ENCODE assay signal across 8 mouse cellular contexts in the genomic region with DNA sequence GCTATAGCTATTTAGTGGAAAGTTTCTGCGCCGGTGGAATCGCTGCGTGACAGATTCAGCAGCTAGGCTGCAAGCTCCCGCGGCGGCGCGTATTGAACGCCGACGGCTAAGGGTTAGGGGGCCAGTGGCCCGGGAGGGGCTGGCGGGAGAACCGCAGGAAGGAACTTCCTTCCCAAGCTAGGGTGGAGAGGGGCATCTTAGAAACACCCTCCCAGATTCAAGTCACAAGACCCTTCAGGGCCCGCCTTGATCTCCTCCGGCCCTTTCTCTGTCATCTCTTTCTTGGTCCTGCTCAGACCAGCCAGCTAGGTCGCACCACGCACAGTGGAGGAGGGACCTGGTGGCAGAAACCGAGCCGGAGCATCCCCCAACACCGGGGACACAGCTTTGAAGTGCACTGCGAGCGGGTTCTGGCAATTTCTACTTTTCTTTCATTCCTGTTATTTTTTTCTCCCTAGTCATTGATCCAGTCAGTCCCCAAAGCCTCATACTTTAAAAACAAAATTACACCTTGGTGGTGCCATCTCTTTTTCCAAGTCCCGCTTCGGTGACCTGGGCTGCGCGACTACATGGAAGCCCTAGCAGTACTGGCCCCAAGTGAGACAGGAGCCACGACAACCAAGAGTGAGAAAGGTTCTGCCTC. TPM values are rescaled to one million over a fixed set of nuclear protein-coding genes. Genes with fewer than 3 reads are reported as not detected.
A peak's percentile ranks its signal among the peaks of the same experiment; 100 is the strongest.
DNase-seq lines count a peak whose midpoint lies in the region; ATAC-seq and TF ChIP-seq lines count a peak whose summit lies in the region.

No protein-coding gene starts in this region.

- no peak for TF ChIP-seq POLR2A in ES-Bruce4 (IDR thresholded peaks at IDR 0.05; ENCODE audit: insufficient read depth, low read length)
- 0 out of 2 replicates have a peak, but pooled peaks have one; percentile 10 for TF ChIP-seq POLR2A in embryonic fibroblast, embryonic 13.5 days (IDR thresholded peaks at IDR 0.05; ENCODE audit: low read depth, low read length)

- no peak for TF ChIP-seq EP300 in ES-Bruce4 (IDR thresholded peaks at IDR 0.05; ENCODE audit: insufficient read depth, low read depth, low read length)

- no peaks in the 10 kb centered on the region for H3K9me3 ChIP-seq in ES-Bruce4 (replicated peaks; ENCODE audit: control insufficient read depth, insufficient read depth, low read length, poor library complexity, severe bottlenecking)
- no peaks in the 10 kb centered on the region for H3K9me3 ChIP-seq in hindbrain, embryonic 14.5 days (ENCODE audit: control insufficient read depth, low read length)
- H3K9me3 ChIP-seq in lung, embryonic 16.5 days (ENCODE audit: control insufficient read depth, low read length), result no peaks in the 10 kb centered on the region
- H3K9me3 ChIP-seq in stomach, embryonic 14.5 days (ENCODE audit: control insufficient read depth, low read depth, low read length), result no peaks in the 10 kb centered on the region

- peak overlapping the region; percentile 51 for H3K9ac ChIP-seq in ES-Bruce4 (ENCODE audit: low read depth, poor library complexity, severe bottlenecking)
- H3K9ac ChIP-seq in hindbrain, embryonic 14.5 days, result peak overlapping the region; percentile 66
- H3K9ac ChIP-seq in lung, embryonic 16.5 days (ENCODE audit: low read length), result peak overlapping the region; percentile 92
- peak overlapping the region; percentile 50 for H3K9ac ChIP-seq in stomach, embryonic 14.5 days (replicated peaks; ENCODE audit: low read depth, low read length)

- no peaks in the 10 kb centered on the region for H3K36me3 ChIP-seq in ES-Bruce4 (ENCODE audit: control insufficient read depth, insufficient read depth, low read length, poor library complexity, severe bottlenecking)
- no peaks in the 10 kb centered on the region for H3K36me3 ChIP-seq in hindbrain, embryonic 14.5 days (replicated peaks; ENCODE audit: control insufficient read depth, insufficient read depth)
- H3K36me3 ChIP-seq in lung, embryonic 16.5 days (ENCODE audit: control insufficient read depth, insufficient read depth, low read length), result no peaks in the 10 kb centered on the region
- H3K36me3 ChIP-seq in stomach, embryonic 14.5 days (ENCODE audit: control insufficient read depth, insufficient read depth, low read length), result no peaks in the 10 kb centered on the region

- TF ChIP-seq CTCF in ES-Bruce4 (IDR thresholded peaks at IDR 0.05; ENCODE audit: low read depth, low read length), result no peak
- no peak for TF ChIP-seq CTCF in embryonic fibroblast, embryonic 13.5 days (IDR thresholded peaks at IDR 0.05; ENCODE audit: borderline replicate concordance, insufficient read depth, low read length)

- peak; percentile 52 for ATAC-seq in hindbrain, embryonic 14.5 days (ENCODE audit: low FRiP score)
- ATAC-seq in lung, embryonic 16.5 days (ENCODE audit: low read depth), result peak; percentile 30
- peak; percentile 42; the same call in 1 of the 2 replicates for ATAC-seq in stomach, embryonic 14.5 days (ENCODE audit: insufficient number of reproducible peaks, insufficient read depth, low FRiP score, low read depth)
- ATAC-seq in monocyte, adult 5-6 weeks (replicated peaks; ENCODE audit: insufficient number of reproducible peaks, low FRiP score, low TSS enrichment, poor library complexity, severe bottlenecking), result no peak

- no peaks in the 10 kb centered on the region for H3K4me1 ChIP-seq in ES-Bruce4 (ENCODE audit: control insufficient read depth, insufficient read depth, low read length)
- no peaks in the 10 kb centered on the region for H3K4me1 ChIP-seq in embryonic fibroblast, embryonic 13.5 days (ENCODE audit: control insufficient read depth, insufficient read depth, low read length)
- H3K4me1 ChIP-seq in hindbrain, embryonic 14.5 days (replicated peaks; ENCODE audit: control insufficient read depth, insufficient read depth, low read length), result peaks cover 31% of the 10 kb centered on the region
- H3K4me1 ChIP-seq in lung, embryonic 16.5 days (replicated peaks; ENCODE audit: control insufficient read depth, insufficient read depth, low read length), result peaks cover 17% of the 10 kb centered on the region; the same call in 1 of the 2 replicates
- H3K4me1 ChIP-seq in stomach, embryonic 14.5 days (ENCODE audit: control insufficient read depth, insufficient read depth, low read length), result peaks cover 17% of the 10 kb centered on the region; the same call in 1 of the 2 replicates

- no peak overlapping the region for H3K27ac ChIP-seq in ES-Bruce4 (ENCODE audit: insufficient read depth, low read length)
- H3K27ac ChIP-seq in embryonic fibroblast, embryonic 13.5 days (ENCODE audit: insufficient read depth, low read length), result no peak overlapping the region
- H3K27ac ChIP-seq in hindbrain, embryonic 14.5 days, result peak overlapping the region; percentile 66
- peak overlapping the region; percentile 99 for H3K27ac ChIP-seq in lung, embryonic 16.5 days (ENCODE audit: low read length)
- peak overlapping the region; percentile 96 for H3K27ac ChIP-seq in stomach, embryonic 14.5 days (ENCODE audit: low read length)

- peak; percentile 36 to 37 for DNase-seq in cerebellum, postnatal 14 days
- DNase-seq in cerebellum, adult 11 months, result no peak
- DNase-seq in hindbrain, embryonic 14.5 days (ENCODE audit: low spot score), result peak; percentile 52

- peak overlapping the region; percentile 88 for H3K4me3 ChIP-seq in ES-Bruce4 (ENCODE audit: low read depth, low read length)
- H3K4me3 ChIP-seq in embryonic fibroblast, embryonic 13.5 days (ENCODE audit: insufficient read depth, low read length), result peak overlapping the region; percentile 54
- H3K4me3 ChIP-seq in hindbrain, embryonic 14.5 days (replicated peaks; ENCODE audit: low read length), result peak overlapping the region; percentile 60
- H3K4me3 ChIP-seq in lung, embryonic 16.5 days (ENCODE audit: low read length), result peak overlapping the region; percentile 85
- peak overlapping the region; percentile 72 for H3K4me3 ChIP-seq in stomach, embryonic 14.5 days (ENCODE audit: low read depth, low read length)

- H3K27me3 ChIP-seq in ES-Bruce4 (ENCODE audit: control insufficient read depth, insufficient read depth, low read length, poor library complexity, severe bottlenecking), result peaks cover 14% of the 10 kb centered on the region
- peaks cover 55% of the 10 kb centered on the region for H3K27me3 ChIP-seq in hindbrain, embryonic 14.5 days (ENCODE audit: control insufficient read depth, insufficient read depth, low read length)
- no peaks in the 10 kb centered on the region for H3K27me3 ChIP-seq in lung, embryonic 16.5 days (ENCODE audit: control insufficient read depth, insufficient read depth, low read depth, low read length)
- H3K27me3 ChIP-seq in stomach, embryonic 14.5 days (ENCODE audit: control insufficient read depth, insufficient read depth, low read length), result no peaks in the 10 kb centered on the region

- WGBS in hindbrain, embryonic 14.5 days, result under 1% methylated on average over 29 of the region's 29 CpGs
- WGBS in lung, embryonic 16.5 days, result under 1% methylated on average over 29 of the region's 29 CpGs
- WGBS in stomach, embryonic 14.5 days, result under 1% methylated on average over 29 of the region's 29 CpGs

- peak overlapping the region; percentile 96 for H3K4me2 ChIP-seq in hindbrain, embryonic 14.5 days (replicated peaks)
- peak overlapping the region; percentile 86 for H3K4me2 ChIP-seq in lung, embryonic 16.5 days (ENCODE audit: low read depth, low read length)
- H3K4me2 ChIP-seq in stomach, embryonic 14.5 days (replicated peaks; ENCODE audit: low read depth, low read length), result peak overlapping the region; percentile 60

RNA-seq across cellular contexts. Expression of gene Foxp2, which starts 1.1 kb away (rescaled TPM):
- 1.3 and 1.5 TPM in 2 replicates for polyA plus RNA-seq in ES-Bruce4 (2011; ENCODE audit: insufficient read depth, insufficient read length, low read depth, missing spikeins)
- 4.5 and 10.2 TPM in 2 replicates for polyA plus RNA-seq in embryonic fibroblast, embryonic 13.5 days (2011; ENCODE audit: insufficient read length, low read depth, missing spikeins)
- polyA plus RNA-seq in hindbrain, embryonic 14.5 days (2014; fragmentation: Nextera tagmentation; extraction: Ambion mirVana), result 23.1 and 34.1 TPM in 2 replicates
- 94.7 and 106 TPM in 2 replicates for polyA plus RNA-seq in lung, embryonic 16.5 days (2015; fragmentation: Nextera tagmentation; extraction: Ambion mirVana)
- 67.8 and 76.6 TPM in 2 replicates for polyA plus RNA-seq in stomach, embryonic 14.5 days (2014; fragmentation: Nextera tagmentation; extraction: Ambion mirVana)
- total RNA-seq in monocyte, adult 5-6 weeks (2017), result 1.3 TPM in 1 of 3 replicates, not detected in the others

Comparison
In these comparisons a context has a peak if more than half of its experiments do, and no peak if none do; other contexts are left out.
1. H3K27ac ChIP-seq: peak in hindbrain, embryonic 14.5 days (single experiment), lung, embryonic 16.5 days (single experiment) and stomach, embryonic 14.5 days (single experiment); none in ES-Bruce4 (single experiment) and embryonic fibroblast, embryonic 13.5 days (single experiment).
2. Peak in every context shown above with its lines, with median percentiles within 50 percentile points of each other: H3K4me3 ChIP-seq, H3K9ac ChIP-seq and H3K4me2 ChIP-seq.